Mouse (Mus musculus): Measurements from ENCODE around the gene Rgs17. TPM values are rescaled to one million over a fixed set of nuclear protein-coding genes. Genes with fewer than 3 reads are reported as not detected.
"Not testable (repeated sequence)": the region's sequence is repeated elsewhere in the genome, so short reads cannot be mapped to it uniquely, and the experiment has no call there.

The Rgs17 gene
- 0.80 and 0.88 TPM in 2 replicates for polyA plus RNA-seq (2015; fragmentation: Nextera tagmentation; extraction: Ambion mirVana)

DNA sequence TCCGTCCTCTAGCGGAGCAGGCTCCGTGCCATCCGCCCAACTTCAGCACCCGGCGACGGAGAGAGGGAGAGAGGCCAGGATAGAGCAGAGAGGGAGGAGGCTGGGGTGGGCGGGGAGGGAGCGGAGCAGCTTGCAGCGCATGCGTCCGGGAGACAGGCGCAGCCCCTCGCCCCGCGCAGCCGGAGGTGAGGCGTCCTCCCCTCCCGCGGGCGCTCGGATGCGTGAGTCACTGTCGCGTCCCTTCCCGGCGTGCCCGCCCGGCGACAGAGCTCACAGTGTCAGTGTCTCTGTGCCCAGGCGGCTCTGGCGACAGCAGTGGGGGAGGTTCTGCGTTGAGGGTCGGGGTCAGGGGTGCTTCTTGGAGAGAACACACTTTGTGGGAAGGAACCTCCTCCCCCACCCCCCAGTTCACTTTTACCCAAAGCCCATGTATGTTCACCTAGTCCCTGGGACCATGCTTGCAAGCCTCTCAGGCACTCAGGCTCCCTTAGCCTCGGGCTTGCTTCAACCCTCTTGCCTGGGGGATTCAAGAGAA, at the start of gene Rgs17:
Gene Rgs17, minus strand, starts transcription at position 107 of the 535 bp plus-strand sequence.
- Histone ChIP-seq H3K27me3 (ENCODE audit: control insufficient read depth, insufficient read depth, low read length) (peaks cover 18% of the 10 kb centered on the region), H3K4me1 (ENCODE audit: control insufficient read depth, insufficient read depth, low read length) (peaks cover 3% of the 10 kb centered on the region), H3K4me3 (ENCODE audit: low read length) (peak within 1 kb of the TSS; percentile 65), H3K9me3 (replicated peaks; ENCODE audit: control insufficient read depth, low read length) (no peaks in the 10 kb centered on the region), H3K9ac (ENCODE audit: low read length) (peak within 1 kb of the TSS; percentile 64), H3K27ac (ENCODE audit: low read length) (no peak within 1 kb of the TSS), H3K4me2 (ENCODE audit: low read depth, low read length) (peak within 1 kb of the TSS; percentile 99), H3K36me3 (ENCODE audit: control insufficient read depth, insufficient read depth) (no peaks in the 10 kb centered on the region)
- peak; percentile 85 for ATAC-seq (replicated peaks; ENCODE audit: extremely low read depth, insufficient read depth, low FRiP score)
- 2% methylated on average over 32 of the region's 35 CpGs for WGBS

GRCm38 (mm10) chr10:5967655-5968054, 45.5 kb upstream of the Rgs17 start:
- ATAC-seq (replicated peaks; ENCODE audit: extremely low read depth, insufficient read depth, low FRiP score): no peak
- H3K4me1 ChIP-seq (ENCODE audit: control insufficient read depth, insufficient read depth, low read length): no peaks in the 10 kb centered on the region
- H3K27me3 ChIP-seq (ENCODE audit: control insufficient read depth, insufficient read depth, low read length): no peaks in the 10 kb centered on the region
- no peak overlapping the region for H3K4me3 ChIP-seq (ENCODE audit: low read length)
- no peaks in the 10 kb centered on the region for H3K9me3 ChIP-seq (replicated peaks; ENCODE audit: control insufficient read depth, low read length)
- H3K9ac ChIP-seq (ENCODE audit: low read length): no peak overlapping the region
- no peak overlapping the region for H3K27ac ChIP-seq (ENCODE audit: low read length)
- H3K36me3 ChIP-seq (ENCODE audit: control insufficient read depth, insufficient read depth): no peaks in the 10 kb centered on the region
- 72% methylated on average over 2 of the region's 2 CpGs for WGBS
- no peak overlapping the region for H3K4me2 ChIP-seq (ENCODE audit: low read depth, low read length)

DNA sequence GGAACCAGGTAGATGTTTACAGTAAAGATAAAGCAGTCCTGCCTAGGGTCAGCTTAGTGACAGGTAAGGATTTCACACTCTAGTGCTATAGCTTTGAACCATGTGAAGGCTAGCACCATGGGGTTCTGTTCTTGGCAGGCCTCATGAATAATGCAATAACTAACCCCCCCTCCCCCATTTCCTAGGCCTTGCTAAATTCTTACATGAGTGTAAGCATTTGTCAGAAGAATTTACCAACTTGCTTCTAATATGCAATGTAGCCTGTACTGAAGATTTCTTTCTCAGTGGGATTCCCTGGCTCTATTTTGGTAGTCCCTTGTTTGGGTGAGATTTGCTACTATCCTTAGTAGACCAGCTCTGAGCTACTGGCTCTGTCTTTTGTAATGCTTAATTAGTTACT, 31.6 kb upstream of the Rgs17 start:
- not testable (repeated sequence) for H3K4me2 ChIP-seq (ENCODE audit: low read depth, low read length); H3K9ac ChIP-seq (ENCODE audit: low read length); H3K4me3 ChIP-seq (ENCODE audit: low read length); H3K36me3 ChIP-seq (ENCODE audit: control insufficient read depth, insufficient read depth); H3K4me1 ChIP-seq (ENCODE audit: control insufficient read depth, insufficient read depth, low read length); H3K27ac ChIP-seq (ENCODE audit: low read length); H3K27me3 ChIP-seq (ENCODE audit: control insufficient read depth, insufficient read depth, low read length); ATAC-seq (replicated peaks; ENCODE audit: extremely low read depth, insufficient read depth, low FRiP score); H3K9me3 ChIP-seq (replicated peaks; ENCODE audit: control insufficient read depth, low read length)

DNA sequence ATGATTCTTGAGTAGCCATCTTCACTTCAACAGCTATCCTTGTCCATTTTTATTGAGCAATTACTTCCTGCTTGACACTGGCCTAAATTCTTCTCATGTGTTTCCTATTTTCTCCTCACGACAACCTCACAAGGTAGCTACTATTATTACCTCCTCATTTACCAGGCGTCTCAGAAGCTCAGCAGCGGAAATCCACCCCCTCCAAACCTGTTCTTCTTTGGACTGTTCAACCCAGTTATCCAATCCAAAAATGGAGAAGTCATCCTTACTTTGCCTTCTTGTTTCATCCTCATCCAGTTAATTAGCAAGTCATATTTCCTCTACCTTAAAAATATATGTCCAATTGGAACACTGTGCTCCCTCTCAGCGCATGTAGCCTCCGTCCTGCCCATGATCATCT, 2.1 kb upstream of the Rgs17 start:
- whole genome bisulfite sequencing: 83% methylated on average over 5 of the region's 5 CpGs

DNA sequence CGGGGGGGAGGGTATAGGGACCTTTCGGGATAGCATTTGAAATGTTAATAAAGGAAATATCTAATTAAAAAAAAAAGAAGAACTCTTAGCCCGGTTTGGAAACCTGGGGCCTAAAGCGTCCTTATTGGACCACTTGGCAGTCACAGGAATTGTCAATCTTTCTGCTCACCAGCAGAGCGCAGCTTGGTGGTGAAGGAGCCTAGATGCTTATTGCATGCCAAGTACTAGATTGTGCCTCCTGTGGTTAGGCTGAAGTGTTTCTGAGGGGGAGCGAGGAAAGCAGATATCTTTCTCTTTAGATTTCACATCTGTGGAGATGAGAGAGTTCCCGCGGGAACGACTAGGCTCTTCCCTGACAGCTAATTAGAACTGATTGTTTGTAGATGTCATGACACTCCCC, 896 bp upstream of the Rgs17 start:
- Histone ChIP-seq H3K27me3 (ENCODE audit: control insufficient read depth, insufficient read depth, low read length) (peaks cover 18% of the 10 kb centered on the region), H3K36me3 (ENCODE audit: control insufficient read depth, insufficient read depth) (no peaks in the 10 kb centered on the region), H3K9me3 (replicated peaks; ENCODE audit: control insufficient read depth, low read length) (no peaks in the 10 kb centered on the region), H3K9ac (ENCODE audit: low read length) (no peak overlapping the region), H3K4me2 (ENCODE audit: low read depth, low read length) (no peak overlapping the region), H3K4me1 (ENCODE audit: control insufficient read depth, insufficient read depth, low read length) (peaks cover 3% of the 10 kb centered on the region), H3K27ac (ENCODE audit: low read length) (no peak overlapping the region), H3K4me3 (ENCODE audit: low read length) (no peak overlapping the region)
- ATAC-seq (replicated peaks; ENCODE audit: extremely low read depth, insufficient read depth, low FRiP score): no peak
- WGBS: 16% methylated on average over 9 of the region's 9 CpGs

More for the DNA sequence above, 2.1 kb upstream of the Rgs17 start:
- Histone ChIP-seq H3K27me3 (ENCODE audit: control insufficient read depth, insufficient read depth, low read length) (peaks cover 17% of the 10 kb centered on the region), H3K4me2 (ENCODE audit: low read depth, low read length) (no peak overlapping the region), H3K4me1 (ENCODE audit: control insufficient read depth, insufficient read depth, low read length) (peaks cover 3% of the 10 kb centered on the region), H3K36me3 (ENCODE audit: control insufficient read depth, insufficient read depth) (no peaks in the 10 kb centered on the region), H3K9ac (ENCODE audit: low read length) (no peak overlapping the region), H3K4me3 (ENCODE audit: low read length) (no peak overlapping the region), H3K27ac (ENCODE audit: low read length) (no peak overlapping the region), H3K9me3 (replicated peaks; ENCODE audit: control insufficient read depth, low read length) (no peaks in the 10 kb centered on the region)
- ATAC-seq (replicated peaks; ENCODE audit: extremely low read depth, insufficient read depth, low FRiP score): no peak

DNA sequence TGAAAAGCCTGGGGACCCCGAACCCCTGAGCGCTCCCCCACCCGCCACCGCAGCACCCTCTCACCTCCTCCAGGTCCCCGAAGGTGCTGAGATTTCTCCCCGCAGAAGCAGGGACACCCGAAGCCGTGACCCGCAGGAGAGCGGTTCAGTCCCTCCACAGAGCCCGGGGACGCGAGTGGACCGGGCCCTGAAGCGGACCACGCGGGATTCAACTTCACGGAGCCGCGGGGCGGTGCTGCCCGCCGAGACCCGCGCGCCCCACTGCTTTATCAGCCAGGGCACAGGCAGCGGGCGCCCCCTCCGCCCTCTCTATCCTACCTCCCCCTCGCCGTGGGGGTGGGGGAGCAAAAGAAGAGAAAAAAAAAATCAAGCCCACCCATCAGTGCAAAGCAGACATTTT, 429 bp downstream of the Rgs17 start:
- no peaks in the 10 kb centered on the region for H3K36me3 ChIP-seq (ENCODE audit: control insufficient read depth, insufficient read depth)
- no peaks in the 10 kb centered on the region for H3K9me3 ChIP-seq (replicated peaks; ENCODE audit: control insufficient read depth, low read length)
- peaks cover 3% of the 10 kb centered on the region for H3K4me1 ChIP-seq (ENCODE audit: control insufficient read depth, insufficient read depth, low read length)
- peak overlapping the region; percentile 99 for H3K4me2 ChIP-seq (ENCODE audit: low read depth, low read length)
- peak overlapping the region; percentile 65 for H3K4me3 ChIP-seq (ENCODE audit: low read length)
- under 1% methylated on average over 31 of the region's 31 CpGs for WGBS
- no peak overlapping the region for H3K27ac ChIP-seq (ENCODE audit: low read length)
- peaks cover 18% of the 10 kb centered on the region for H3K27me3 ChIP-seq (ENCODE audit: control insufficient read depth, insufficient read depth, low read length)
- peak overlapping the region; percentile 64 for H3K9ac ChIP-seq (ENCODE audit: low read length)
- no peak for ATAC-seq (replicated peaks; ENCODE audit: extremely low read depth, insufficient read depth, low FRiP score)

GRCm38 (mm10) chr10:5921031-5921551, 1.1 kb downstream of the Rgs17 start:
- Histone ChIP-seq H3K27ac (ENCODE audit: low read length) (no peak overlapping the region), H3K4me2 (ENCODE audit: low read depth, low read length) (peak overlapping the region; percentile 99), H3K4me3 (ENCODE audit: low read length) (peak overlapping the region; percentile 65), H3K27me3 (ENCODE audit: control insufficient read depth, insufficient read depth, low read length) (peaks cover 18% of the 10 kb centered on the region), H3K36me3 (ENCODE audit: control insufficient read depth, insufficient read depth) (no peaks in the 10 kb centered on the region), H3K9me3 (replicated peaks; ENCODE audit: control insufficient read depth, low read length) (no peaks in the 10 kb centered on the region), H3K4me1 (ENCODE audit: control insufficient read depth, insufficient read depth, low read length) (peaks cover 3% of the 10 kb centered on the region), H3K9ac (ENCODE audit: low read length) (0 out of 2 replicates have a peak overlapping the region, but pooled peaks have one; percentile 20)
- 1% methylated on average over 12 of the region's 12 CpGs for WGBS
- ATAC-seq (replicated peaks; ENCODE audit: extremely low read depth, insufficient read depth, low FRiP score): no peak

DNA sequence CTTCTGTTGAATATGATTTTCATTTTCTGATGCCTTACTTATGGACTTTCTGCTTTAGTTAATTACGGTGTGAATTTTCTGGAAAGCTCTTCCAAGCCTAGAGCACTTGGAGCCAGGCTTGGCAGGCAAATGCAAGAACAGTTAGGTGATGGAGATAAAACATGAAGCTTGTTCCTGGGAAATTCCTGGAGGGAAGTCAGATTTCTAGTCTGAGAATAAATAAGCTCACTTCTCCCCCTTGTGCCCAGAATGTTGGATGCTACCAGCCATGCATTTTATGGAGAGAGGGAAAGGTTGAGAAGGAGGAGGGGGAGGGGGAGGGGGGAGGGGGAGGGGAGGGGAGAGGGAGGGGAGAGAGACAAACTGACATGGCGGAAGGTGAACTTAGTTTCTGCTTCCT, 17.8 kb downstream of the Rgs17 start:
- Histone ChIP-seq H3K4me1 (ENCODE audit: control insufficient read depth, insufficient read depth, low read length) (0 out of 2 replicates have a peak, but pooled peaks cover 2% of the 10 kb centered on the region), H3K9ac (ENCODE audit: low read length) (no peak overlapping the region), H3K4me3 (ENCODE audit: low read length) (no peak overlapping the region), H3K36me3 (ENCODE audit: control insufficient read depth, insufficient read depth) (no peaks in the 10 kb centered on the region), H3K27me3 (ENCODE audit: control insufficient read depth, insufficient read depth, low read length) (no peaks in the 10 kb centered on the region), H3K9me3 (replicated peaks; ENCODE audit: control insufficient read depth, low read length) (no peaks in the 10 kb centered on the region), H3K27ac (ENCODE audit: low read length) (no peak overlapping the region), H3K4me2 (ENCODE audit: low read depth, low read length) (no peak overlapping the region)
- 81% methylated on average over 2 of the region's 2 CpGs for WGBS
- ATAC-seq (replicated peaks; ENCODE audit: extremely low read depth, insufficient read depth, low FRiP score): no peak

GRCm38 (mm10) chr10:5901777-5902176, 20.4 kb downstream of the Rgs17 start:
- H3K27ac ChIP-seq (ENCODE audit: low read length): no peak overlapping the region
- H3K9me3 ChIP-seq (replicated peaks; ENCODE audit: control insufficient read depth, low read length): no peaks in the 10 kb centered on the region
- H3K36me3 ChIP-seq (ENCODE audit: control insufficient read depth, insufficient read depth): no peaks in the 10 kb centered on the region
- no peaks in the 10 kb centered on the region for H3K27me3 ChIP-seq (ENCODE audit: control insufficient read depth, insufficient read depth, low read length)
- no peak overlapping the region for H3K4me2 ChIP-seq (ENCODE audit: low read depth, low read length)
- H3K9ac ChIP-seq (ENCODE audit: low read length): no peak overlapping the region
- WGBS: 50% methylated on average over 4 of the region's 4 CpGs
- H3K4me3 ChIP-seq (ENCODE audit: low read length): no peak overlapping the region
- H3K4me1 ChIP-seq (ENCODE audit: control insufficient read depth, insufficient read depth, low read length): no peaks in the 10 kb centered on the region
- ATAC-seq (replicated peaks; ENCODE audit: extremely low read depth, insufficient read depth, low FRiP score): no peak

Measured in heart, embryonic 16.5 days (tissue).